Mouse (Mus musculus) natural killer cell, adult 2 months (primary cell): ENCODE measurements around the gene Pou5f1.
A peak's percentile ranks its signal among the peaks of the same experiment; 100 is the strongest.

Experiments used
- DNase-seq, 2 experiments: peaks; one replicate each; pipeline ENCODE4 v3.0.0; 2022; ENCODE audit warnings: low spot score in 2 of 2

The Pou5f1 gene

DNA sequence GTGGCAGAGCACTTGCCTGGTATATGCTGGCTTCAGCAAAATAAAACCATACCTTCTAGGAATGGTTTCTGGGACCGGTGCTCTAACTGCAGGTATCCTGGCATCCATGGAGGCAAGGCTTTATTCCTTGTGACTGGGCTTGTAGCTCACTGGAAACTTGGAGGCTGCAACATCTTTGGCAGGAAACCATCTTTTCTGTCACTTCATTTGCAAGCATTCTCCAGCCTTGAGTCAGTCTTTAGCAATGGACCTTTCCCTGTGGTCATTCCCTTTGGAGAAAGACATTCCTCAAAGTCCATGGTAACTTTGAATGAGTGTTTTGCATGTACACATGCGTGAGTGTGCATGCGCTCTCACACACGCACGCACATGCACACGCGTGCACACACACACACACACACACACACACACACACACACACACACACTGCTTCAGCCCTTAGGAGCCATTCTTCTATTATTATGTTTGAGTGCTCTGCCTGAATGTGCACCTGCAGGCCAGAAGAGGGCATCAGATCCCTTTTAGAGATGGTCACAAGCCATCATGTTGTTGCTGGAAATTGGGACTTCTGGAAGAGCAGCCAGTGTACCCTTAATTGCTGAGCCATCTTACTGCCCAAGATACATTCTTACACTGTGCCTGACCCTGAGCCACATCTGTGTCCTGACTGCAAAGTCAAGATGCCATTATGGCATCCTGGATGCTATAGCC, 7.3 kb downstream of the Pou5f1 start:
- DNase-seq: no peak

DNA sequence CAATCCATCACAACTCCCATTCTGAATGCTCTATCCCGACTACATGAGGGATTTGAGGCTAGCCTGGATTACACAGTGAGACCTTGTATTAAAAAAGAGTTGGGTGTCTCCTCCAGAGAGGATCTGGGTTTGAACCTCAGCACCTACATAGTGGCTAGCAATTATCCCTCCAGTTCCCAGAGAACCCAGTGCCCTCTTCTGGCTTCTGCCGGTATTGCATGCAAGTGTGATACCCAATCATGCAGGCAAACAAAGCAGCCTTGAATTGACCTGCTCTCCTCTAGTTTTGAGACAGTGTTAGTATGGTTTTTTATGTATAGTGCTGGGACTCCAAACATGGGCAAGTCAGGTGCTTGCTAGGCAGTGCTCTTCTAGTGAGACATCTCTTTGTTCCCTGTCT, 8.1 kb downstream of the Pou5f1 start:
- peak; percentile 71 to 77 for DNase-seq

DNA sequence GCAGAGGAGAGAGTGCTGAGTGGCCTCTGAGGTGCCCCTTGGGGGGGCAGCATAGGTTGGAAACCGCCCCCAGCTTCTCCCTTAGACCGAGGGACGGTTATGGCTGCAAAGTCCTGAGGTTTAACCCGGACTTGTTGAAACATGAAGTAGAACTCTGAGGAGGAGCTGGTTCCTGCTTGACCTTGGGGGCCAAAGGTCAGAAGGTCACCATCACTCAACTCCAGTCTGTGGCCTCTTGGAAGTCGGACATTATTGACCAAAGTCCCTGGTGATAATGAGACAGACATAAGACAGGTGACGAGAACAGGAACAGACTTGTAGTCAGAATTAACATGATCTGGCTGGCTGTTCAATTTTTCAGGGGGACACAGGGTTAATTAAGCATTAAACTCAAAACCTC, 8.9 kb downstream of the Pou5f1 start:
- DNase-seq: no peak

GRCm38 (mm10) chr17:35515911-35516640, 10.3 kb downstream of the Pou5f1 start:
- no peak for DNase-seq

DNA sequence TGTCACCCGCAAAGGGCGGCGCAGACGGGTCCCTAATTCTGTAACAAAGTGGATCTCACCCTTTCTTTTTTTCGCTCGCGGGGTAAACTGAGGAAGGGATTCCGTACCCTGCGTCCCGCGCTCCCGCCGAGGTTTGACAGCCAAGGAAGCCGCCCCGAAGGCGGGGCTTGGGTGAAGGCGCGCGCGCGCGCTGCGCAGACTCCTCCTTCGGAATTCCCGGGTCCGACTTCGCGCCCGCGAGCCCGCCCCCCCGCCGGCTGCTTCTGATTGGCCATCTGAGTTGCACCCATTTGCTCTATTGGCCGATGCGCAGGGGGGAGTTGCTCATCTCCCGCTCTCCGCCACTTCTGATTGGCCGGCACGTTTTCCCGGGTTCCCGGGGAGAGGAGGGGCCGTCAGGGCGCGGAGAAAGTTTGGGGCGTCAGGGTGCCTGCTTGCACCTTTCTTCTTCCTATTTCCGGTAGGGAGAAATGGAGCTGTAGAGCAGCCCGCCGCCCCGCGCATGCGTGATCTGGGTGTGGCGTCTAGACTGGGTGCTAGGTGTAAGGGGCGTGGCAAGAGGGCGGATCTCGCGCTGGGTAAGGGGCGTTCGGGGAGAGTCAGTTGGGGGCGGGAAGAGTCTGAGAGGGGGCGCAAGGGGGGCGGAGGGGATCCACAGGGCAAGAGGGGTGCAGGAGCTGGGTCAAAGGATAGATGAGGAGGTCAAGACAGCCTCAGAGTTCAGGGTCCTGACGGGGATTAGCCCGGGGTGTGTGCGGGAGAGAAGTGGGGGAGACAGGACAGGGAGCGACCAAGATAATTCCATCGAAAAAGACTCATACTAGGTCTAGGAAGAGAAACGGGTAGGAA, 11.1 kb downstream of the Pou5f1 start, which contains the start of the genes Tcf19 and Cchcr1:
Tcf19 (minus strand) TSS at position 173 of the 849 bp plus-strand sequence.
Cchcr1 (plus strand) TSS at position 449 of the 849 bp plus-strand sequence.
- DNase-seq: peak; percentile 84 to 86

- no peak for DNase-seq
Observed at GRCm38 (mm10) chr17:35517526-35517925, 11.7 kb downstream of the Pou5f1 start.

- no peak for DNase-seq
Observed at GRCm38 (mm10) chr17:35524354-35524753, 18.5 kb downstream of the Pou5f1 start.

GRCm38 (mm10) chr17:35526644-35527043, 20.8 kb downstream of the Pou5f1 start:
- no peak for DNase-seq

GRCm38 (mm10) chr17:35532360-35532759, 26.5 kb downstream of the Pou5f1 start:
- DNase-seq: no peak

DNA sequence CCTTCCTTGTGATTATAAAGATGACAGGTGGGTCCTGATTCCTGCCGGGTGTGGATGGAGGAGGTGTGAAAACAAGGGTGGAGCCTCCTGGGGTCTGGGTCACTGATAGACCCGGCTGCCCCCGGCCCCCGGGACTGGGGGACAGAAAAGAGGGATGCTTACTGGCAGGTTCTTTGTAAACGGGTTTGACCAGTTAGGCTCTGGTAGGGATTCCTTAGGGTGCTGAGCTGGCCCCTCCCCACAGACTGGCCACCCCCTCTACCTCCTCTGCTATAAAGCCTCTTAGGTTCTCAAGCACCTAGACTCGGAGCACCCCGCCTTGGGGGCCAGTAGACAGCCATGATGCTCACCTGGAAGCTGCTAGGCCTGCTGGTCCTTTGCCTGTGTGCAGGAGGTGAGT, 27.1 kb downstream of the Pou5f1 start, which contains the start of gene Psors1c2:
Psors1c2 (plus strand) TSS at position 301 of the 400 bp plus-strand sequence.
- DNase-seq: no peak

- peak; percentile 57 to 67 for DNase-seq
Observed at GRCm38 (mm10) chr17:35534343-35534742, 28.5 kb downstream of the Pou5f1 start.

DNA sequence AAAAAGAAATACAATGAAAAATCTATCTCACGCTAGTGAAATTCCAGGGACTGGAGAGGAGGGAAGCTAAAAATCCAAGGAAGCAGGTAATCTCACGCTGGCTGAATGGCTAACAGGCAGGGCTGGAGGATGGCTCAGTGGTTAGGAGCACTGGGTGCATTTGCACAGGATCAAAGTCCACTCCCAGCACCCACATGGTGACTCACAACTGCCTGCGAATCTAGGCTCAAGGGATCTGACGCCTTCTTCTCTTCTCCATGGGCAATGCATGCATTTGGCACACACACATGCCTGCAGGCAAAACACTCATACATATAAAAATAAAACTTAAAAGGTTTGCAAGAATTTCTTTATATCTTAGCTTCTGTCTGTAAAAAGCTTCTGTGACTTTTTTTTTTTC, 31.6 kb downstream of the Pou5f1 start:
- no peak for DNase-seq

DNA sequence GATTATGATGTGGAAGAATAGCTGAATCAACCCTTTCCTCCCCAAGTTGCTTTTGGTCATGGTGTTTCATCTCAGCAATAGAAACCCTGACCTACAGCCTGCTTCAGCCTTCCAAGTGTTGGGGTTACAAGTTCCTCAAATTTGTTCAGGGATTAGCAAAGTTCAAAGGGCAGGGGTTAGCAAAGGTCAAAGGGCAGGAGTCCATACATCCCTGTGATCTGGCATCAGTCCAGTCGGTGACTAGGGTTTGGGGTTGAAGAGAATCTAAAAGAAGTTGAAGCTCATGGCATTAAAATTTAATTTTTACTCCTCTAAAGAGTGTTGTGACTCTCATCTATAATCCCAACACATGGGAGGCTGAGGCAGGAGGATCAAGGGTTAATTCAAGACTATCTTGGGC, 32.7 kb downstream of the Pou5f1 start:
- DNase-seq: no peak

GRCm38 (mm10) chr17:35539540-35539939, 33.7 kb downstream of the Pou5f1 start:
- no peak for DNase-seq

- DNase-seq: no peak
Observed at GRCm38 (mm10) chr17:35542761-35543411, 37.1 kb downstream of the Pou5f1 start.

- no peak for DNase-seq
Observed at GRCm38 (mm10) chr17:35543412-35543861, 37.6 kb downstream of the Pou5f1 start.

DNA sequence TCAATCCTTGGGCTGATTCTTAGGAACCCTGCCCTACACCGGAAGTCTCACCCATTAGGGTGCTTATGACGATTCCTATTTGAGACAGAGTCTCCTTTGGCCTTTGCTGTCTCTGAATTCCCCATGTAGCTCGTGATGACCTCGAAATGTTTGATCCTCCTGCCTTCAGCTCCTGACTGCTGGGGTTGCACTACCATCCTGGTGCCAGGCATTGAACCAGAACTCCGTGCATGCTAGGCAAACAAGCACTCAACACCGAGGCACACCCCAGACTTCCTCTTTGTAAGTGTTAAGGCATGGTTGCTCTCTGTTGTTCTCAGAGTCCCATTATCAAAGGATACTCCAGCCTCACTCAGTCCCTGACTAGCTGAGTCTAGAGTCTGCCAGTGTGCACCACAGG, 38.2 kb downstream of the Pou5f1 start:
- peak in 1 of 2 experiments; percentile 23 for DNase-seq

DNA sequence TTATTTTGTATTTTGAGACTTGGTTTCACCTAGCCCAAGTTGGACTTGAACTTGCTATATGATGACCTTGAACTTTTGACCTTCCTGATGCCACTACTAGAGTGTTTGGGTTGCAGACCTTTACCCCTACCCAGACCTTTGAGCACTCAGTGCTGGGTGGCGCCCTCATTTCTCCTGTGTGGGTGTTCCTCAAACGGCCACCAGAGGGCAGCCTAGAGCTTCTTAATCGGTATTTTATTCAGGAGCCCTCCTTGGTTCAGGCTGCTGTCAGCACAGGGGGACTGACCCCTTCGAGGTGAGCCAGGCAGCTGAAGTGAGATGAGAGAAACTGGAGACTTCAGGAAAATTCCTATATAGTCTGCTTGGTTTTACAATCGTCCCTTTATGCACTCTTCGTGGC, 38.9 kb downstream of the Pou5f1 start:
- peak; percentile 37 to 49 for DNase-seq

DNA sequence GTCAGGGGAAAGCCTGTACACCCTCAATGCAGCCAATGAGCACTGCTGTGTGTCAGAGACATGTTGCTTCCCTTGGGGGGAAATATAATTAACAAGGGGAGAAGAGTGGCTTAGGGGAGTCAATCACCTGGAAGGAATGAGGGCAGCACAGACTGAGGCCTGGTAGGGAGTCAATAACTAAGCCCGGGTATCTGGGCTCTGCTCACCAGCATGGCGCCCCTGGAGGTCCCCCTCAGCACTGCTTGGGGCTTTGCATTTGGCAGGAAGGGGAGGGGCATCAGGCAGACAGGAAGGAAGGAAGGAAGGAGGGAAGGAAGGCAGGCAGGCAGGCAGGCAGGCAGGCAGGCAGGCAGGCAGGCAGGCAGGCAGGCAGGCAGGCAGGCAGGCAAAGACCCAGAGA, 41.6 kb downstream of the Pou5f1 start:
- no peak for DNase-seq

GRCm38 (mm10) chr17:35548636-35549035, 42.8 kb downstream of the Pou5f1 start:
- DNase-seq: no peak

DNA sequence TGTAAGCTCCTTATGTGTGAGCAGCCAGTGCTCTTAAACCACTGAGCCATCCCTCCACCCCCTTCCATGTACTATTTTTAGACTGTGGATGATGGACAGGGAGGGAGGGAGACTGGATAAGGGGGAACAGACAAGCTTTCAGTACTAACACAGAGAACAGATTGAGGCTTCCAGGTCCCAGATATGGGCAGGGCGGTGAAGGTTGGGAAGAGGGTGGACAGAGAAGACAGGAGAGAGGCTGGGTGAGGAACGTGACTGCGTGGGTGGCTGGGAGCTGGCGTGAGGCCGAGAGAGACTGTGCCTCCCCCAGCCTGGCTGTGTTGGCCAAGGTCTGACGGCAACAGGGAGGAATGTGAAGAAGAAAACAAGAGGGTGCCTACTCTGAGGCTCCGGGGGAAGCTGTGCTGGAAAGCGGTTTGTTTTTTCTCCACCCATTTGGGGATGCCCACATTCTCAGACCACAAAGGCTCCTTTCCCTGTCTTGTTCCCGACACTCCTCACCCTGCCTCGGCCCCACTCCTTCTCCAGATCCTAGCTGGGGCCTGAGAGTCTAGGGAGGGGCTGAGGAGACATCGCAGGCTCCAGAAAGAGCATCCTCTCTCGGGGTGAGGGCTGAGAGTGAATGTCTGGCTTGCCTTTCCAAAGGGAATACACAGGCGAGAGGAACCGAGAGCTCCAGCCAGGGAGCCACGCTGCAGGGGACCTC, 43.8 kb downstream of the Pou5f1 start:
- no peak for DNase-seq
